Mouse (Mus musculus): ENCODE data around the gene Myo18a.

Myo18a gene

GRCm38 (mm10) chr11:77872236-77872635 lies 109.2 kb downstream of the Myo18a start:
- DNase-seq (ENCODE audit: low spot score in 2 of 2), result no peak

DNA sequence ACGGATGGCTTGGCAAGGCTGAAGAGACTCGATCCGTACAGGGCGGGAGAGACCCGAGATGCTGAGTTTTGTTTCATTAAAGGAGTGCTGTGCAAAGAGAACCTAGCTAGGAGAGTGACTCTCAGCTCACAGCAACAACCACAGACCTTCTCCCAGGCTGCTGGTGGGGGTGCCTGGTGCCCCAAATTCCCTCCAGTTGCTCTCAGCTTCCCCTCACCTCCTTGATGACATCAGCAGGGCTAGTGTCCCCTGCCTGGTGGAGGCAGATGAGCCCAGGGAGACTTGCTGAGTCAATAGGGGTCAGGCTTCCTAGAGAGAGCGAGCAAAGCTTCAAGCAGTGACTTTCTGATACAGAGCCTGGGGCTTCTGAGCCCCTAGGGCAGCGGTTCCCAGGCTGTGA lies 109.6 kb downstream of the Myo18a start:
- DNase-seq (ENCODE audit: low spot score in 2 of 2), result no peak

GRCm38 (mm10) chr11:77873116-77873515 lies 110.1 kb downstream of the Myo18a start:
- no peak for DNase-seq (ENCODE audit: low spot score in 2 of 2)

DNA sequence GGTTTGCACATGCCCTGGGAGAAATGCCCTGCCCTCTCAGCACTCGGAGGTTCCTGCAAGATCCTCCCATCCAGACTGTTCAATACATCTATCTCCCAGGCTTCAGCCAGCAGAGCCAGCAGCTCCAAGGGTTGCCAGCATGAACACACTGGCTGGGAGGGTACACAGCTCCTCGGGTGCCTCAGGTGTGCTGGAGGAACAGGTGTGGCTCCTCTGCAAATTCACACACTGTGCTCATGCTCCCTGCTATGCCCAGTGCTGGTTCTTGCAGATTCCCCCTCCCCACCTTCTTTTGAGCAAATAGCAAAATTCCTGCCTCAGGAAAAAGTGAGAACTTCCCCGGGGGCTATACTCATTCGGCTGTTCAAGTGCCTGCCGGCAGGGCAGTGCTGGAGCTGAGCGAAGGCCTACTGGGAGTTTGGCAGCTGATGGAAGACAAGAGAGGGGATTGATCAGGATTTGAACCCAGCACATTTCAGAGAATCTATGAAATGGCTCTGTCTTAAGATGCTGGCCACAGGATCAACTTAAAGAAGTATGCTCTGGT lies 111.7 kb downstream of the Myo18a start:
- DNase-seq (ENCODE audit: low spot score in 2 of 2), result no peak

DNA sequence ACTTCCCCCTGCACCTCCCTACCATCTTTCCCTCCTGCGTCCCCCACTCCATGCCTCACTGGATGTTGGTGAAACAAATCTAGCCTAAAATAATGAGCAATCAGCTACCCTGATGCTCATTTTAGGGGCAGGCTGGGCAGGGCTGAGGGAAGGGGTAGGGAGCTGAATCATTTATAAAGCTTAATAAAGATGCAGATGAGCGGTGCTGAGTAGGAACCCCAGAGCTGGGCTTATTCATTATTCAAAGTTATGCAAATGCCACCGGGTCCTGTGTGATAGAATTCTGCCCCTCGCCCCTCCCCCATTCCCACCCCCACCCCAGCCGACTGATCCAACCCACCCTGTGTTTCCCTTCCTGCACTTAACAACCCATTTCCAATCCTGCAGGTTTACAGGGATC lies 112.2 kb downstream of the Myo18a start:
- no peak for DNase-seq (ENCODE audit: low spot score in 2 of 2)

- no peak for DNase-seq (ENCODE audit: low spot score in 2 of 2)
Observed at GRCm38 (mm10) chr11:77875847-77876759, 113.1 kb downstream of the Myo18a start.

DNA sequence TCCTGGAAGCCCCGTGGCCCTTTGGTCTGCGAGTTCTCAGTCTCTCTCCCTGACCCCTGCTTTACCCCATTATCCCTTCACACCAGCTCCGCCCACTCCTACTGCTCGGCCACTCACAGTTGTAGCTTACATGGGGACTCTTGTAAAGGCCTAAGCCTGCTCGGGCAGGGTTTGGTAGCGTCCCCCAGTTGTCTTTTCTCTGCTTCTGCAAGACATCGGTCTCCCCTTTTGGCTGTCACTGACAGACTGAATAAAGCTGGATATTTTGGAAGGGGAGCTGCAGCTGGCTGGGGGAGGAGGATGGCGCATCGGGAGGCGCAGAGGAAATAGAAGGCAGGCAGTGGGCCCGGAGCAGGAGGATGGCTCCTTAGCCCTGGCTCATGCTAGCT lies 113.7 kb downstream of the Myo18a start:
- DNase-seq (ENCODE audit: low spot score in 2 of 2), result no peak

DNA sequence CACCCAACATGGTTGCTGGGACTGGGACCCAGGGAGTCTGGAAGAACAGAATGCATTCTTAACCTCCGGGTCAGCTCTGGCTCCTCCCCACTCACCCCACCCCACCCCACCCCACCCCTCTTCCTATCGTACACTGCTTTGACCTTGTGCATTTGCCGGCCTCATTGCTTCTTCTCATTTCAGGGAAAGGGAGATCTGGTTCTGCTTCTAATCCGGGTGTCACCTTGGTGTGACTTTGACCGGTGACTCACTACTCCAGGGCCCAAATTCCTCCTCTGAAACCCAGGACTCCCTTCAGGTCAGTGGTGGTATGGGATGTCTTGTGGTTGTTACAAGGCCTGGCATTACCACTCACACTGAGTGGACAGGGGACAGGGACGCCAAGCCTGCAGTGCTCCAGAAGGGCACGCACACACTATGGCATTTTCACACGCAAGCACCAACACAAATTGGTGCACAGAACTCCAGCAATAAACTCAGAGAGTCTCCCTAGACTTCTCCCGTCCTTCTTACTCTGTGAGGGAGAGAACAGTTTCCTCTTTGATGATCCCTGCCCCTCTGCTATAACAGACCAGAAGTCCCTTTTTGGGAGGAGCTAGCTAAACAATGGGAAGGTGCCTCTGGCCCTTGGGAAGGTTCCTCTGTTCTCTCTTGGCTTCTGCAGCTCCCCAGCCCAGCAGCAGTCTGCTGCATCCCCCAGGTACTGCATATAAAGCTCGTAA lies 121.6 kb downstream of the Myo18a start:
- DNase-seq (ENCODE audit: low spot score in 2 of 2), result no peak

DNA sequence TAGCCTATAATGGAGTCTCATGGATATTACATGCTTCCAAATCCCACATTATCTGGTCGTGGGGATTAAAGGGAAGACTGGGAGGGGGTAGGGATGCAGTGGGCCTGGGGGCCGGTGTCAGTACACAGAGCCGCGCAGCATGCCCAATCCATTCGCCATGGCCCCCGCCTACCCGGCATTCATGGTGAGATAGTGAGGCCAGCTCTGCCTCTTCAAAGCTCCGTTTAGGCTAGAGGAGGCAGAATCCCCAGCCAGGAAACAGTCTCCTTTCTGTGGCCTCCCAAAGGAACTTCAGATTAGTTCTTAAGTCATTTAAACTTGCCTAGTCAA lies 122.2 kb downstream of the Myo18a start:
- DNase-seq (ENCODE audit: low spot score in 2 of 2), result no peak

- DNase-seq (ENCODE audit: low spot score in 2 of 2), result peak; percentile 71 to 73
Observed at GRCm38 (mm10) chr11:77887373-77887960, 124.4 kb downstream of the Myo18a start.

GRCm38 (mm10) chr11:77888846-77889245 lies 125.8 kb downstream of the Myo18a start:
- DNase-seq (ENCODE audit: low spot score in 2 of 2), result peak; percentile 41 to 44

DNA sequence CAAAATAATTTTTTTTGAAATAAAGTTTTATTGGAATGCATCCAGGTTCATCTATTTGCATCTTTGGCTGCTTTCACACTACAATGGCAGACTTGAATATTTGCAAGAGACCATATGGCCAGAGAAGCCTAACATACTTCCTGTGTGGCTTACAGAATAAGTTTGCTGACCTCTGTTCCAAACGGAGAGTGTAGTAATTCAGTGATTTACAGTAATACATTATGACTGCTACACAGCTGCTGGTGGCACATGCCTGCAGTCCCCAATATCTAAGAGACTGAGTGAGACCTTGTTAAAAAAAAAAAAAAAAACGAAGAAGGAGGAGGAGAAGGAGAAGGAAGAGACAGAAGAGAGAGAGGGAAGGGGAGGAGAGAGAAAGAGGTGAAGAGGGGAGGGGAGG lies 126.4 kb downstream of the Myo18a start:
- DNase-seq (ENCODE audit: low spot score in 2 of 2), result no peak

DNA sequence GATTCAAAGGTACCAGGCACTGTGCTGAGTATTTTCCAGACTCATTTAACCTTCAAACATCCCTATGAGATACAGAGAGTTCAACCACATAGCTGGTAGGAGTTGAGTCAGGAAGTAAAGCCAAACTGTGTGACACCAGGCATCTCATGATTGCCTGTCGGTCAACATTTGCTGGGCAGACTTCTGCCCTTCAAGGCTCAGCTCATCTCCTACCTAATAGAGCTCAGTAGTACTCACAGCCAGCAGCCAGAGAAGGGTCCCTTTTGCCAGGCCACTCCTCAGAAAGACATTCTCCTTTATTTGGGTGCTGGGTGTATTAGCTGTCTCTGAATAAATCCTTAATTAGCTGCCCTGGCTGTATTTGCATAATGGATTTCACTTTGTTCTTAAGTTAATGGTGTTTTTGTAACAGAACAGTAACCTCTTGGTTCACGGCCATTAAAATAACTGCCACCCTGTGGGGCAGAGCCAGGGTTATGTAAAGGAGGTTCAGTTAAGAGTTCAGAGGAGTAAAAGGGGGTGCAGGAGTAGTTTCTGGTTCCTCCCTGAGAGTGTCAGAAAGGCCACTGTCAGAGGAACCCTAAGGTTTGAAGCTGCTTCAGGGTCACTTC lies 127.7 kb downstream of the Myo18a start:
- DNase-seq (ENCODE audit: low spot score in 2 of 2), result peak; percentile 34 to 38

- DNase-seq (ENCODE audit: low spot score in 2 of 2), result no peak
Observed at GRCm38 (mm10) chr11:77892883-77893282, 129.8 kb downstream of the Myo18a start.

DNA sequence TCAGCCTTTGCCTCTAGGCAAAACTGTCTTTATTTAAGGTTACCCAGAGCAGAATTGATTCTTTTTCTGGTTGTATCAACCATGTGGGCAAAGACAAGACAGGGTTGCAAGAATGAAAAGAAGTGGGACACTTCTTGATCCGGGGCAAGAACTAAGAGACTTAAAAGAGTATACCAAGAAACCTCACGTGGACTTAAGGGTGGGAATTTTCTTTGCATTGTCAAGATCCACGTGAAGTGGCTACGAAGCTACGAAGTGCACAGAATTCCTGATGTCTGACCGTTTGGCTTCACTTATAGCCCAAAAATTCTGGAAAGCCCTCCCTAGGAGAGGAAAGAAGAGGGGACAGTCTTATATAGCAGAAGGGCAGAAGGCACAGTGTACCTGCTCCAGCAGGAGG lies 130.2 kb downstream of the Myo18a start:
- no peak for DNase-seq (ENCODE audit: low spot score in 2 of 2)

- peak; percentile 53 to 57 for DNase-seq (ENCODE audit: low spot score in 2 of 2)
Observed at GRCm38 (mm10) chr11:77893787-77894718, 131.0 kb downstream of the Myo18a start, which contains the start of gene Pipox. Gene Pipox, minus strand, starts transcription at chr11:77894096.

DNA sequence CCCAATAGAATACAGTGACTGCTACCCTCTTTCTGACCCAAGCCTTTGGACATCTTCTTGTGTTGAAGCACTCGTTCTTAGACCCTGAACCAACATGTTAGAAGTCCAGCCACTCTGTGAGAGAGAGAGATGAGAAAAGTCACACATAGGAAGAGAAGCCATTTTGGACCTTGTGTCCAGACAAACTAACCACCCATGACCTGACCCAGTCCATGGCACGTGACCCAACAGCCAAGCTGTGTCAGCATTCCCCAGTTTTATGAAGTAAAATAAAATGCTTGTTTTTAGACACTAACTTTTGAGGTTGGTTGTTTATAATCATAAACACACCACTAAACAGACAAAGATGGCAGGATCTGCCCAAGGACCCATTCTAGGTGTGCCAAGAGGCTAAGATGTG lies 131.9 kb downstream of the Myo18a start:
- no peak for DNase-seq (ENCODE audit: low spot score in 2 of 2)

GRCm38 (mm10) chr11:77896011-77896410 lies 133.0 kb downstream of the Myo18a start:
- DNase-seq (ENCODE audit: low spot score in 2 of 2), result no peak

DNA sequence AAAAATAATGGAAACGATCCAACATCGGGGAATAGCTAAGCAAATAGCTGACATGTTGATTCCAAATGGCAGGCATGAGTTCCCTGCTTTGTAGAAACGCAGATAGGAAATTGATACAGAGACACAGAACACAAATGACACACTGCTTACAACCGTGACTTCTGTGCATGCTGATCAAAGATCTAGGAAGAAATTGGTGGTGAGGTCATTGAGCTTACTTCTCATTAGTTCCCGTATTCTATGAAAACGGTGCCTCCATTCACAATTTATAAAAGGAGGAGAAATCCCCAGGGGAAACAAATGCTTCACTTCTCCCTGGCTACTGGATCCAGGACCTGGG lies 133.4 kb downstream of the Myo18a start:
- no peak for DNase-seq (ENCODE audit: low spot score in 2 of 2)

DNA sequence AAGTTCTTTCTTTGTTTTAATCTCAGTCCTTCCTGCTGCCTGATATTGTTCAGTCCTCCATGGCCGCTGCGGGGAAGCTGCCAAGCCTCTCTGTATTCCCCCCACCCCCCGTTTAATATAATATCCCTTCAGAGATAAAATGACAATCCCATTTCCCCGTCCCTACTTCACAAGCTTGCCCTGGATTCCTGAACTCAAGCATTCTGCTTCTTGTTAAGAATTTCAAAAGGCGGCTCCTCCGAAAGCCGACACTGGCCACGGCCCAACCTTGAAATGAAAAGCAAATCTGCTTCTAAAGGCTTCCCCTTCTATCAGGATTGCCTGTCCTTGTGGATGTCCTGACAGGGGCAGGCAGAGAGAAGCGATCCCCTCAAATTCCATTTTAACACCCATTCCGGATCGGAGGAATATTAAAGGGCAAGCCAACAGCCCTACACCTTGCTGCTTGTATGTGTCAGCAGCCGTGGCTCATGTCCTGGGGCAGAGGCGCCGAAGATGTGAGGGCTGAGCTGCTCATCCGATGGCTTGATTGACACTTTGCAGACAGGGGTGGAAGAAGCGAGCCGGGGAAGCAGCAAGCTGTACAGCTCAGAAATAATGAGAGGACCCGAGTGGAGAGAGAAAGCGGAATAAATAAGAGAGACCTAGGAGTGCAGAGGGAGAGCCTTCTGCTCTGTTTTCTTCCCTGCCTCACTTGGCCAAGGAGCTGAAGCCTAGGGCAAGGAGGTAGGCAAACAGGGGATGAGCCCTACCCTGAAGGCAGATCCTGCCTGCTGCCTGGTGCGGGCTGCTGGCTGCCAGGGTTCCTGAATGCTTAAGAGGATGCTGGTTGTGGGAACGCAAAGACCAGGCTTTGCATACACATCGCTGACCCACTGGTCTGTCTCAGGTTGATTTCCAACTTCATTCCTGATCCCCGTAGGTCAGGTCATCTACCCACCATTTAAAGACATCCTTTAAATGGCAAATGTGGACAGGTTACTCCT lies 134.1 kb downstream of the Myo18a start:
- DNase-seq (ENCODE audit: low spot score in 2 of 2), result no peak
